Mouse (Mus musculus): ENCODE results near the gene Prrg1. TPM values are rescaled to one million over a fixed set of nuclear protein-coding genes. Genes with fewer than 3 reads are reported as not detected.

Prrg1 gene
- total RNA-seq (2023), result 1 to 10 TPM; 1.1 to 1.5 TPM

DNA sequence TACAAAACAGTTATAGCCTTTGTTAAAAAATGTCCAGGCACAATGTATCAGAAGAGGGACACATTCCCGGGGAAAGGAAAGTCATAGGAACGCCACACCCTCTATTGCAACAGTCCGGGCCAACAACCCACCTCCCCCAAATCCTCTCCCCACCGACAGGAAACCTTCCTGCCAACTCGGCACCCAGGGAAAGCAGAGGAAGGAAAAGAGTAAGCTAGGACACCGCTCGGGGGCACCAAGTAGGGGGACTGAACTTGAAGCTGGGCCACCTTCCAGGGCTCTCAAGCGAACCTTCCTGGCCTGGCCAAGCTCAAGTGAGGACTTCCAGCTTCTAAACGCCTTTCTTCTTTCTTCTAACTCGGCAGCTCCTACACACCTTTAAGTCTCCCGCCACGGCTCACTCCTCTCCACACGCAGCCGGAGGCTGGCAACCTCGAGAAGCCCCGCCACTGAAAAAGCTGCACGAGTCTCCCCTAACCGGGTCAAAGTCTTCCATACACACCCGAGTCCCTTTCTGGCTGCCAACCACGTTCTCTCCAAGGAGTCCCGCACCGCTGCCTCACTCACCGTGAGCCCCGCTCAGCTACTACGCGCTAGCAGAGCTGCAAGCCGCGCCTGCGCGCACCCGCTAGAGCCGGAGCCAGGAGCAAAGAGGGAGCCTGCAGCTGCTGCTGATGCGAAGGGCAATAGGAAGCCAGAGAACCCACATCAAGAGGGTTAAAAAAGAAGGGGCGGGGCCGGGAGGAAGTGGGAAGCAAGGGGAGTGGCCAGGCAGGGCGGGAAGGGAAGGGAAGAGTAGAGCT lies at the start of gene Prrg1:
Gene Prrg1, minus strand, starts transcription at position 695 of the 803 bp plus-strand sequence.

Other genes with a start within 250 kb of the Prrg1 start
- not detected for gene 4930480E11Rik, start 214.3 kb downstream of the Prrg1 start, total RNA-seq (2023)
- gene Fam47c, start 153.9 kb upstream of the Prrg1 start, total RNA-seq (2023), result not detected